Mouse (Mus musculus) lung, adult 18-20 months (tissue): ENCODE results near the gene Bola2.
"Not testable (repeated sequence)": the region's sequence is repeated elsewhere in the genome, so short reads cannot be mapped to it uniquely, and the experiment has no call there.

ENCODE experiments used
- DNase-seq, 2 experiments: peaks; one replicate each; pipeline ENCODE4 v3.0.0; 2022; ENCODE audit warnings: mixed read lengths in 2 of 2

The Bola2 gene

GRCm38 (mm10) chr7:126711910-126712309 lies 16.7 kb downstream of the Bola2 start:
- no peak for DNase-seq

- no peak for DNase-seq
Measured at GRCm38 (mm10) chr7:126715679-126716078, 20.5 kb downstream of the Bola2 start.

- DNase-seq = no peak
Measured at GRCm38 (mm10) chr7:126717566-126717965, 22.4 kb downstream of the Bola2 start.

GRCm38 (mm10) chr7:126718787-126719337 lies 23.7 kb downstream of the Bola2 start:
- no peak for DNase-seq

- no peak for DNase-seq
Measured at GRCm38 (mm10) chr7:126721635-126722034, 26.4 kb downstream of the Bola2 start.

- no peak for DNase-seq
Measured at GRCm38 (mm10) chr7:126725077-126725476, 29.9 kb downstream of the Bola2 start.

GRCm38 (mm10) chr7:126725667-126726066 lies 30.5 kb downstream of the Bola2 start:
- no peak for DNase-seq

- DNase-seq = not testable (repeated sequence)
Measured at GRCm38 (mm10) chr7:126730256-126730789, 35.1 kb downstream of the Bola2 start.

- DNase-seq = no peak
Measured at GRCm38 (mm10) chr7:126736122-126736521, 40.9 kb downstream of the Bola2 start.

- DNase-seq = no peak
Measured at GRCm38 (mm10) chr7:126739551-126739950, 44.4 kb downstream of the Bola2 start.

GRCm38 (mm10) chr7:126740132-126740735 lies 45.0 kb downstream of the Bola2 start:
- no peak for DNase-seq

GRCm38 (mm10) chr7:126740977-126741376 lies 45.8 kb downstream of the Bola2 start:
- DNase-seq = no peak

GRCm38 (mm10) chr7:126741452-126741851 lies 46.3 kb downstream of the Bola2 start:
- no peak for DNase-seq

- DNase-seq = no peak
Measured at GRCm38 (mm10) chr7:126741964-126742482, 46.8 kb downstream of the Bola2 start.

- peak in 1 of 2 experiments; percentile 48 for DNase-seq
Measured at GRCm38 (mm10) chr7:126746066-126746465, 50.9 kb downstream of the Bola2 start.

GRCm38 (mm10) chr7:126746798-126747197 lies 51.6 kb downstream of the Bola2 start:
- DNase-seq = no peak

- DNase-seq = no peak
Measured at GRCm38 (mm10) chr7:126748824-126749223, 53.6 kb downstream of the Bola2 start.
